Mouse (Mus musculus) stomach, embryonic 16.5 days (tissue): ENCODE results near the gene Rbfox2. TPM values are rescaled to one million over a fixed set of nuclear protein-coding genes. Genes with fewer than 3 reads are reported as not detected.

Source experiments
- ATAC-seq: fragments of 200-750 bp; cut with Nextera tagmentation; 2 replicates; pipeline ENCODE4 v1.8.0; 2017; ENCODE audit warnings: moderate number of reproducible peaks, moderate TSS enrichment; ENCODE audit not compliant: insufficient read depth, low FRiP score
- H3K27ac ChIP-seq: fragments of 300-500 bp; sonication (generic); 2 replicates; pipeline ENCODE4 v1.5.1; 2014; ENCODE audit warnings: low read length
- H3K27me3 ChIP-seq: fragments of 300-500 bp; sonication (generic); 2 replicates; pipeline ENCODE4 v1.6.1; 2014; ENCODE audit warnings: low read length, control low read depth, mixed read lengths; ENCODE audit not compliant: control insufficient read depth, insufficient read depth
- H3K36me3 ChIP-seq: fragments of 300-500 bp; sonication (generic); 2 replicates; pipeline ENCODE4 v1.6.1; 2014; ENCODE audit warnings: low read length; ENCODE audit not compliant: control insufficient read depth, insufficient read depth
- H3K4me1 ChIP-seq: fragments of 300-500 bp; sonication (generic); 2 replicates; pipeline ENCODE4 v1.6.1; 2014; ENCODE audit warnings: low read length, control low read depth, mixed read lengths; ENCODE audit not compliant: control insufficient read depth, insufficient read depth
- H3K4me2 ChIP-seq: fragments of 300-500 bp; sonication (generic); 2 replicates; pipeline ENCODE4 v1.6.1; 2014; ENCODE audit warnings: low read depth, low read length, mixed read lengths
- H3K4me3 ChIP-seq: fragments of 300-500 bp; sonication (generic); replicated peaks from 2 replicates; pipeline ENCODE4 v1.5.1; 2014; ENCODE audit warnings: mild to moderate bottlenecking, low read length
- H3K9ac ChIP-seq: fragments of 300-500 bp; sonication (generic); 2 replicates; pipeline ENCODE4 v1.6.1; 2014; ENCODE audit warnings: low read length
- H3K9me3 ChIP-seq: fragments of 300-500 bp; sonication (generic); replicated peaks from 2 replicates; pipeline ENCODE4 v1.6.1; 2016; ENCODE audit warnings: low read length, control low read depth; ENCODE audit not compliant: control insufficient read depth
- WGBS: fragments of 180-500 bp; shearing (Covaris S2); extraction: QIAGEN DNeasy Blood & Tissue Kit; methylation state at CpG from one replicate; pipeline ENCODE4 v1.1.7; 2014; 5-methylcytosine and 5-hydroxymethylcytosine counted together
- polyA plus RNA-seq: library from polyadenylated mRNA; unstranded; fragments of >200 nt; fragmentation: Nextera tagmentation; extraction: Ambion mirVana; gene quantifications from 2 replicates; pipeline ENCODE4 v1.2.1, GENCODE M21; 2015

Gene Rbfox2
- polyA plus RNA-seq, 1 experiment from 2014 or later = 55.7 TPM

DNA sequence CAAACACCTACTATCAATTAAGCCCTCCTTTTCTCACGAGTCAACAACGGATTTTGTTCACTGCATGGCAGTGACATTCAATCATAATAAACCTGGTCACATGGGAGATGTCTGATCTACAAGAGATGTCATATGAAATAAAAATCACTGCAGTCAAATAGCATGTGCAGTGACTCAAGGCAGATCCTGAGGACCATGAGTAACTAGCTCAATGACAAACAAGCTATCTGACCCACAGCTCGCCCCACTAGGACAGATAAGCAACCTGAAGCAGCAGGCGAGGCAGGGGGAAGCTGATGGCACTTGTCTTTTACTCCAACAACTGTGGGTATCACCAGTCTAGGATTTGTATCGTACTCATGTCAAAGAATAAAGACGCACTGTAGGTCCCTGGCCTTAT lies 14.4 kb downstream of the Rbfox2 start:
- H3K36me3 ChIP-seq = no peaks in the 10 kb centered on the region
- no peaks in the 10 kb centered on the region for H3K9me3 ChIP-seq
- no peak overlapping the region for H3K4me2 ChIP-seq
- ATAC-seq = no peak
- H3K27ac ChIP-seq = no peak overlapping the region
- H3K4me3 ChIP-seq = no peak overlapping the region
- peaks cover 33% of the 10 kb centered on the region for H3K4me1 ChIP-seq
- H3K27me3 ChIP-seq = no peaks in the 10 kb centered on the region
- no peak overlapping the region for H3K9ac ChIP-seq
- WGBS = 56% methylated on average over 6 of the region's 6 CpGs

DNA sequence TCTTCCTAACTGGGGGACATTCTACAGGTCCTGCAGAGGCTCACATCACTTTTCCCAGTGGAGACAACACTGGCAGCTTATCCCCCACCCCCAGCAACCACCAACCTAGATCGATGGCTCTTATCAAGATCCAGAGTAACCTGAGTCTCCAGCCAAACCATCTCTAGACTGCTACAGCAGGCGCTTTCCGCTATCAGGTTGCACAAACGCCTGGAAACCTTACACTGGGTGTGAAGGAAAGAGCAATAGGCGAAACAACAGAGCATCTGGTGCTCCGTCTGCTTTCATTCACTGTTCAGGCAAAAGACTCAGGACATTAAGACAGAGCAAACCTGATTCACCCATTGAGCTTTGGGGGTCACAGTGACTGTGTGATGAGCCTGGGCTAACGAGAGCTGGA lies 15.3 kb downstream of the Rbfox2 start:
- Histone ChIP-seq H3K4me2 (no peak overlapping the region), H3K27me3 (no peaks in the 10 kb centered on the region), H3K4me3 (no peak overlapping the region), H3K27ac (no peak overlapping the region), H3K4me1 (peaks cover 33% of the 10 kb centered on the region), H3K36me3 (no peaks in the 10 kb centered on the region), H3K9me3 (no peaks in the 10 kb centered on the region), H3K9ac (no peak overlapping the region; the same call in 1 of the 2 replicates)
- 34% methylated on average over 7 of the region's 7 CpGs for whole genome bisulfite sequencing
- no peak for ATAC-seq

DNA sequence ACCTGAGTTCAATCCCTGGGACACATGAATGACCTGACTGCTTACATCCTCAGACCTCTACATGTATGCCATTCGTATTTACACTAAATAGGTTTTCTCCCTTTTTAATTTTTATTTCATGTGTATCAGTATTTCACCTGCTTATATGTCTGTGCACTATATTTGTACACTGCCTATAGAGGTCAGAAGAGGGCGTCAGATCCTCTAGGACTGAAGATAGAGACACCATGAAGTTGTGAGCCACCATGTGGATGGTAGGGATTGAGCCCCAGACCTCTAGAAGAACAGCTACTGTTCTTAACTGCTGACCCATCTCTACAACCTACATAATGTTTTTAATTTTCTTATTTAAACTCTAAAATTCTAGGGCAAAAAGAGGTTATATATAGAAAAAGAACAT lies 16.5 kb downstream of the Rbfox2 start:
- H3K9ac ChIP-seq = no peak overlapping the region
- H3K36me3 ChIP-seq = no peaks in the 10 kb centered on the region
- H3K27ac ChIP-seq = no peak overlapping the region
- H3K4me2 ChIP-seq = no peak overlapping the region
- no peak for ATAC-seq
- no peaks in the 10 kb centered on the region for H3K9me3 ChIP-seq
- peaks cover 24% of the 10 kb centered on the region; the same call in 1 of the 2 replicates for H3K4me1 ChIP-seq
- H3K27me3 ChIP-seq = no peaks in the 10 kb centered on the region
- WGBS = 78% methylated on average over 2 of the region's 2 CpGs
- H3K4me3 ChIP-seq = no peak overlapping the region

DNA sequence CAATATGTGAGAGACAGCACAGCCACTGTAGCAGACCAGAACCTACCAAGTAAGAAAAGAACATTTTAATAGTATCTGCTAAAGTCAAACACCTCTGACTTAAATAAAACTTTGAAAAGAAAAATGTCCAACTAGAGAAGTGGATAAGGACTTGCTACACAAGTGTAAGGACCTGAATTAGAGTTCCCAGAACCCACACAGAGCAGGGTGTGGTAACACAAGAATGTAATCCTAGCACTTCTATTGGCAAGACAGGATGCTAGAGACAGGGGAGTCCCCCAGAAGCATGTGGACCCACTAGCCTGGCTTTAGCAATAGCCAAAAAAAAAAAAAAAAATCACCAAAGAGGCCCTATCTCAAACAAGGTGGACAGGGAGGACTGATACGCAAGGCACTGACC lies 26.7 kb downstream of the Rbfox2 start:
- Histone ChIP-seq H3K36me3 (no peaks in the 10 kb centered on the region), H3K4me2 (no peak overlapping the region), H3K27ac (no peak overlapping the region), H3K4me1 (peaks cover 6% of the 10 kb centered on the region), H3K9ac (no peak overlapping the region), H3K9me3 (no peaks in the 10 kb centered on the region), H3K27me3 (no peaks in the 10 kb centered on the region), H3K4me3 (no peak overlapping the region)
- WGBS = 87% methylated on average over 1 of the region's 1 CpGs
- ATAC-seq = no peak

DNA sequence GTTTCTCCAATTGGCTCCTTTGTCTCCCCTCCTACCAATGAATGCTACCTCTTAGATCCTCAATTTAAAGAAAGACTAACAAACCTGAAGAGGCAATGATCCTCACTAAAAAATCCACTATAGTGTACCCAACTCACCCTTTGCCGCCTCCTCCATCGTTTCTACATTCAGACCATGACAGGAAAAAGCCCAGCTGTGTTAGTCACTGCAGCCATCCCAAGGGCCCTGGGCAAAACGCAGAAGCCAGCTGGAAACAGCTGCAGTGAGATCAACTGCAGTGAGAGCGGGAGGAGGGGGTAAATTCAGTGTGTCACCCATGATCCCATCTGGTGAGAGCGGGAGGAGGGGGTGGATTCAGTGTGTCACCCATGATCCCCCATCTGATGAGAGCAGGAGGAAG lies 28.0 kb downstream of the Rbfox2 start:
- H3K4me1 ChIP-seq = peaks cover 6% of the 10 kb centered on the region
- no peak overlapping the region for H3K4me2 ChIP-seq
- H3K4me3 ChIP-seq = no peak overlapping the region
- 42% methylated on average over 5 of the region's 5 CpGs for WGBS
- H3K27ac ChIP-seq = peak overlapping the region; percentile 0; the same call in 1 of the 2 replicates
- no peaks in the 10 kb centered on the region for H3K36me3 ChIP-seq
- no peak for ATAC-seq
- H3K27me3 ChIP-seq = no peaks in the 10 kb centered on the region
- H3K9ac ChIP-seq = no peak overlapping the region
- no peaks in the 10 kb centered on the region for H3K9me3 ChIP-seq

DNA sequence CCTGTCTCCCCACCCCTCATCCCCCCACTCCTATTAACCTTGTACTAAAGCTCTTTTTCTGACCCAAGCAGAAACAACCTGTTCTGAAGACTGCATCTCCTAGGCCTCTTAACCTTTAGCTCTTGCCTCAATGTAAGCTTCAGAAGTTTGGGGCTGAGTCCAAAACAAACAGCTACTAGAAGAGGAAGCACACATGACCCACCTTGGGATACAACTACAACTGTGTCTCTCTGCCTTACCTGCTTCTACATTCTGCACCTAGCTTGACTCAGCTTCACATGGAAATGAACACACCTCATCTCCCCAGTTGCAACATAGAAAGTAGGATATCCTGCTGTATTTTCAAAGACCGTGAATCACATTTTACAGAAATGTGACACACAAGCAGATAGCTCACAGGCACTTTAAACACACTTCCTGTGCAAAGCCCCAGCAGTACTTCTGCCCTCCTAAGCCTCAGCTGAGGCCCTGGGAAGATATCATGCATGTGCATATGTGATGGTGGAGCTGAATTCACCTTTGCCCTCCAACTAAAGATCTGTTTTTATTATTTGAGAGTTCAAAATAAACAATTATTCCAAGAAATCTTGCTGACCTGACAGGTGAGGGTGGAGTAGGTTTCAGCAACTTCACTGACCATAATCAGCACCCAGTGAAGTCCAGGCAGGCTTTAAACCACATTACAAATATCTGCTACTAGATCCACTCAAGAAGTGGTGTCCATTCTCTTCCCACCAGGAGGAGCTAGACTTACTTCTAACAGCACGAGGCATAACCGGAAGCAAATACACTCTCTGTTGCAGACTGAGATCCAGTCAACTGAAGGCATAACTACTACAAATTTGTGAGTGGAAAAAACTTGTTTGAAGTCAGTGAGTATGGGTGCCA lies 29.7 kb downstream of the Rbfox2 start:
- H3K4me2 ChIP-seq = no peak overlapping the region
- ATAC-seq = no peak
- WGBS = 47% methylated on average over 3 of the region's 3 CpGs
- H3K9me3 ChIP-seq = no peaks in the 10 kb centered on the region
- 0 out of 2 replicates have a peak overlapping the region, but pooled peaks have one; percentile 23 for H3K27ac ChIP-seq
- H3K9ac ChIP-seq = no peak overlapping the region
- no peak overlapping the region for H3K4me3 ChIP-seq
- no peaks in the 10 kb centered on the region for H3K36me3 ChIP-seq
- H3K4me1 ChIP-seq = peaks cover 6% of the 10 kb centered on the region
- no peaks in the 10 kb centered on the region for H3K27me3 ChIP-seq

DNA sequence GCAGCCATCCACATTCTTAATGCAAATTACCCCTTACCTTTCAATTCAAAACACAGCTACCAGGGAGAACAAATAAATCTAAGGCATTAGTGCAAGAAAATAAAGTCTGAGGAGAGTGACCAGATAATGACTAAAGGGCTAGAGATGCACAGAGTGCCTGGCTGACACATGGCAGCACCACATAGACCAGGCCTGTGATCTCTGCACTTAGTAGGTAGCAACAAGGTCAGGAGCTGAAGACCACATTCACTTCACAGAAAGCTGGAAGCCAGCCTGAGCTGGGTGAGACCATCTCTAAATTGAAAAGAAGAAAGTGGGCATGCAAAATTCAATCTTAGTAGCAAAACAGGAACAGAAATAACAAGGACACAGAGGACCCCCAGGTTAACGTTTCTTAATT lies 30.5 kb downstream of the Rbfox2 start:
- 0 out of 2 replicates have a peak overlapping the region, but pooled peaks have one; percentile 23 for H3K27ac ChIP-seq
- no peak overlapping the region for H3K4me3 ChIP-seq
- 58% methylated on average over 1 of the region's 1 CpGs for WGBS
- ATAC-seq = no peak
- no peaks in the 10 kb centered on the region for H3K9me3 ChIP-seq
- H3K9ac ChIP-seq = no peak overlapping the region
- H3K36me3 ChIP-seq = 0 out of 2 replicates have a peak, but pooled peaks cover 3% of the 10 kb centered on the region
- peaks cover 6% of the 10 kb centered on the region for H3K4me1 ChIP-seq
- H3K4me2 ChIP-seq = no peak overlapping the region
- H3K27me3 ChIP-seq = no peaks in the 10 kb centered on the region

DNA sequence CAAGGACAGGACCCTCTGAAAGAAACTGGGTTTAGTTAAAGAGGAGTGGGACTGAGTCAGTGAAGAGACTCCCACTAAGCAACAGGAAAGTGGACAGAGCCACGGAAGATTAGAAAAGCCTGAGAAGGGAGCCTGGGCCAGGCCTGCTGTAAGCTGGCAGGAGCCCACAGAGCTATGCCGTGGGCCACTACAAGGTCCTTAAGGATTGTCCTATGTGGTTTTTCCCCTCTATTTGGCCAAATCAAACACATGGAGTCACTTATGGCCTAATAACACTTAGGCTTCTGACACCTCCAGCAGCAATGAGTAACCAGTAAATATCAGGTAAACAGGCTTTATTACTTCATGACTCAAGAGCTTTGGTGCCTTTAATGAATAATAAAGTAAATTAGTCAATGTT lies 31.2 kb downstream of the Rbfox2 start:
- H3K4me1 ChIP-seq = peaks cover 6% of the 10 kb centered on the region
- WGBS = 83% methylated on average over 2 of the region's 2 CpGs

DNA sequence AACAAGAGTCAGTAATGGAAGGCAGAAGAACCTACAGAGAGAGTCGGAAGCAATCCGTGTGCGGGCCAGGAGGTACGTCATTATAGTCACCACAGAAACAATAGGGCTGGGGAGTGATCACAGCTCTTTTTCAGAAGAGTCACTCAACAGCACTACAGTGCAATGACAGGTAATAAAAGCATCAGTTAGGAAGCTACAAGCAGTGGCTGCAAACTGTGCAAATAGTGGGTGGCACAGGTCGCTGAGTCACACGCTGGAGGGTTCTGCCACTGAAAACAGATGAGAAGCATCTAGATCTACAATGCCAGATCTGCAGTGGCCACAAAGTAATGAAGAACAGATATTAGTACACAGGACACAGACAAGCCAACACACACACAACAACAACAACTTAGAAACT lies 32.9 kb downstream of the Rbfox2 start:
- WGBS = 80% methylated on average over 6 of the region's 6 CpGs
- Histone ChIP-seq H3K27ac (no peak overlapping the region), H3K9ac (no peak overlapping the region), H3K9me3 (no peaks in the 10 kb centered on the region), H3K36me3 (0 out of 2 replicates have a peak, but pooled peaks cover 3% of the 10 kb centered on the region), H3K4me1 (peaks cover 6% of the 10 kb centered on the region), H3K4me3 (no peak overlapping the region), H3K4me2 (no peak overlapping the region), H3K27me3 (no peaks in the 10 kb centered on the region)
- ATAC-seq = no peak

More for the DNA sequence above, 31.2 kb downstream of the Rbfox2 start:
- H3K27ac ChIP-seq = no peak overlapping the region
- H3K9ac ChIP-seq = no peak overlapping the region
- no peak for ATAC-seq
- H3K4me2 ChIP-seq = no peak overlapping the region
- H3K27me3 ChIP-seq = no peaks in the 10 kb centered on the region
- no peak overlapping the region for H3K4me3 ChIP-seq
- 0 out of 2 replicates have a peak, but pooled peaks cover 3% of the 10 kb centered on the region for H3K36me3 ChIP-seq
- H3K9me3 ChIP-seq = no peaks in the 10 kb centered on the region
